ENCODE assay signal across 8 mouse cellular contexts in genomic region chr3:69289833-69290232, GRCm38 (mm10). TPM values are rescaled to one million over a fixed set of nuclear protein-coding genes. Genes with fewer than 3 reads are reported as not detected.
DNase-seq lines count a peak whose midpoint lies in the region; ATAC-seq and TF ChIP-seq lines count a peak whose summit lies in the region.

No protein-coding gene starts in this region.

- no peak for TF ChIP-seq CTCF in thymus, adult 2 months (IDR thresholded peaks at IDR 0.05; ENCODE audit: borderline replicate concordance, control insufficient read depth, extremely low read depth, insufficient read depth, low read length, poor library complexity)

- no peak overlapping the region for H3K27ac ChIP-seq in midbrain, embryonic 13.5 days
- no peak overlapping the region for H3K27ac ChIP-seq in midbrain, embryonic 11.5 days (ENCODE audit: low read depth, low read length)
- H3K27ac ChIP-seq in embryonic facial prominence, embryonic 14.5 days (replicated peaks; ENCODE audit: low read depth, low read length): no peak overlapping the region
- no peak overlapping the region for H3K27ac ChIP-seq in midbrain, embryonic 15.5 days
- H3K27ac ChIP-seq in thymus, adult 2 months (ENCODE audit: control insufficient read depth, insufficient read depth, low read length): peak overlapping the region; percentile 35; the same call in 1 of the 2 replicates

- no peak overlapping the region for H3K4me3 ChIP-seq in midbrain, embryonic 13.5 days (replicated peaks)
- H3K4me3 ChIP-seq in midbrain, embryonic 11.5 days (ENCODE audit: low read depth, low read length): no peak overlapping the region
- H3K4me3 ChIP-seq in embryonic facial prominence, embryonic 14.5 days (ENCODE audit: low read depth, low read length): no peak overlapping the region
- H3K4me3 ChIP-seq in midbrain, embryonic 15.5 days: no peak overlapping the region
- H3K4me3 ChIP-seq in thymus, adult 2 months (ENCODE audit: control insufficient read depth, insufficient read depth, low read length): peak overlapping the region; percentile 11; the same call in 1 of the 2 replicates

- WGBS in midbrain, embryonic 13.5 days: 76% methylated on average over 14 of the region's 14 CpGs
- 89% methylated on average over 14 of the region's 14 CpGs for WGBS in midbrain, embryonic 11.5 days
- 63% methylated on average over 14 of the region's 14 CpGs for WGBS in embryonic facial prominence, embryonic 14.5 days
- 64% methylated on average over 14 of the region's 14 CpGs for WGBS in midbrain, embryonic 15.5 days
- 4% methylated on average over 14 of the region's 14 CpGs for WGBS in thymus, adult 2 months

- no peaks in the 10 kb centered on the region for H3K9me3 ChIP-seq in midbrain, embryonic 13.5 days
- no peaks in the 10 kb centered on the region for H3K9me3 ChIP-seq in midbrain, embryonic 11.5 days (ENCODE audit: control insufficient read depth, low read length)
- no peaks in the 10 kb centered on the region for H3K9me3 ChIP-seq in embryonic facial prominence, embryonic 14.5 days (ENCODE audit: control insufficient read depth, low read length)
- no peaks in the 10 kb centered on the region for H3K9me3 ChIP-seq in midbrain, embryonic 15.5 days

- no peak for DNase-seq in midbrain, embryonic 11.5 days (ENCODE audit: low spot score, missing footprints)
- peak; percentile 31 for DNase-seq in embryonic facial prominence, embryonic 14.5 days (ENCODE audit: low spot score)
- peak; percentile 47 for DNase-seq in thymus, adult 2 months
- DNase-seq in ovary, adult 18-20 months (ENCODE audit: low spot score): no peak

- peaks cover 3% of the 10 kb centered on the region; the same call in 1 of the 2 replicates for H3K4me1 ChIP-seq in midbrain, embryonic 13.5 days (replicated peaks)
- no peaks in the 10 kb centered on the region for H3K4me1 ChIP-seq in midbrain, embryonic 11.5 days (ENCODE audit: control insufficient read depth, insufficient read depth, low read length)
- H3K4me1 ChIP-seq in embryonic facial prominence, embryonic 14.5 days (ENCODE audit: control insufficient read depth, insufficient read depth, low read length): no peaks in the 10 kb centered on the region
- no peaks in the 10 kb centered on the region; the same call in 1 of the 2 replicates for H3K4me1 ChIP-seq in midbrain, embryonic 15.5 days
- peaks cover 12% of the 10 kb centered on the region for H3K4me1 ChIP-seq in thymus, adult 2 months (replicated peaks; ENCODE audit: control insufficient read depth, insufficient read depth, low read length)

- no peaks in the 10 kb centered on the region for H3K36me3 ChIP-seq in midbrain, embryonic 13.5 days
- no peaks in the 10 kb centered on the region for H3K36me3 ChIP-seq in midbrain, embryonic 11.5 days (ENCODE audit: control insufficient read depth, insufficient read depth, low read length)
- H3K36me3 ChIP-seq in embryonic facial prominence, embryonic 14.5 days (ENCODE audit: control insufficient read depth, insufficient read depth, low read length): no peaks in the 10 kb centered on the region
- H3K36me3 ChIP-seq in midbrain, embryonic 15.5 days (replicated peaks): no peaks in the 10 kb centered on the region
- no peaks in the 10 kb centered on the region for H3K36me3 ChIP-seq in thymus, adult 2 months (ENCODE audit: control insufficient read depth, insufficient read depth, low read length)

- TF ChIP-seq POLR2A in thymus, adult 2 months (IDR thresholded peaks at IDR 0.05; ENCODE audit: control insufficient read depth, extremely low read depth, insufficient read depth, low read length, poor library complexity): no peak

- H3K9ac ChIP-seq in midbrain, embryonic 13.5 days (replicated peaks): no peak overlapping the region
- H3K9ac ChIP-seq in midbrain, embryonic 11.5 days (ENCODE audit: low read length): no peak overlapping the region
- H3K9ac ChIP-seq in embryonic facial prominence, embryonic 14.5 days (ENCODE audit: low read depth, low read length): no peak overlapping the region
- H3K9ac ChIP-seq in midbrain, embryonic 15.5 days: no peak overlapping the region

- 0 out of 2 replicates have a peak, but pooled peaks have one; percentile 14 for ATAC-seq in midbrain, embryonic 13.5 days
- ATAC-seq in midbrain, embryonic 11.5 days (ENCODE audit: low FRiP score): no peak
- peak; percentile 55; the same call in 1 of the 2 replicates for ATAC-seq in embryonic facial prominence, embryonic 14.5 days (ENCODE audit: low read depth)
- ATAC-seq in inflammation-experienced regulatory T-cells, adult 6 months: peak; percentile 96
- ATAC-seq in midbrain, embryonic 15.5 days (replicated peaks): peak; percentile 45; the same call in 1 of the 2 replicates
- ATAC-seq in erythroblast, adult 5-6 weeks (replicated peaks; ENCODE audit: low FRiP score, poor library complexity, severe bottlenecking): no peak

- H3K4me2 ChIP-seq in midbrain, embryonic 13.5 days (replicated peaks): no peak overlapping the region
- no peak overlapping the region for H3K4me2 ChIP-seq in midbrain, embryonic 11.5 days
- peak overlapping the region; percentile 31 for H3K4me2 ChIP-seq in embryonic facial prominence, embryonic 14.5 days (ENCODE audit: low read depth, low read length)
- H3K4me2 ChIP-seq in midbrain, embryonic 15.5 days: no peak overlapping the region; the same call in 1 of the 2 replicates

- no peaks in the 10 kb centered on the region for H3K27me3 ChIP-seq in midbrain, embryonic 13.5 days
- no peaks in the 10 kb centered on the region for H3K27me3 ChIP-seq in midbrain, embryonic 11.5 days (ENCODE audit: control insufficient read depth, insufficient read depth, low read length)
- no peaks in the 10 kb centered on the region for H3K27me3 ChIP-seq in embryonic facial prominence, embryonic 14.5 days (replicated peaks; ENCODE audit: control insufficient read depth, insufficient read depth, low read length)
- no peaks in the 10 kb centered on the region for H3K27me3 ChIP-seq in midbrain, embryonic 15.5 days (replicated peaks)
- no peaks in the 10 kb centered on the region for H3K27me3 ChIP-seq in thymus, adult 2 months (ENCODE audit: control insufficient read depth, insufficient read depth, low read length)

RNA-seq across cellular contexts. Expression of gene Ppm1l, which starts 26.8 kb away (rescaled TPM):
- polyA plus RNA-seq in midbrain, embryonic 13.5 days (2015; fragmentation: Nextera tagmentation; extraction: Ambion mirVana): 20.9 and 23.8 TPM in 2 replicates
- 16.3 and 17.0 TPM in 2 replicates for polyA plus RNA-seq in midbrain, embryonic 11.5 days (2014; fragmentation: Nextera tagmentation; extraction: Ambion mirVana)
- polyA plus RNA-seq in embryonic facial prominence, embryonic 14.5 days (2014; fragmentation: Nextera tagmentation; extraction: Ambion mirVana): 9.1 and 10.9 TPM in 2 replicates
- polyA plus RNA-seq in inflammation-experienced regulatory T-cells, adult 6 months (2017; shearing (Covaris generic)): 1 to 10 TPM in 2 of 3 experiments, under 1 TPM in 1; 0.06 to 4.4 (median 3.0) TPM
- polyA plus RNA-seq in midbrain, embryonic 15.5 days (2015; fragmentation: Nextera tagmentation; extraction: Ambion mirVana): 24.7 and 26.0 TPM in 2 replicates
- polyA plus RNA-seq in thymus, adult 2 months (2012; rRNA removed): 2.3 and 2.6 TPM in 2 replicates
- 4.8 and 11.5 TPM in 2 replicates for total RNA-seq in erythroblast, adult 5-6 weeks (2015; ENCODE audit: low replicate concordance)
- 12.9 and 17.1 TPM in 2 replicates for total RNA-seq in erythroblast, adult 5-6 weeks (2017; ENCODE audit: low replicate concordance)

Comparison
In these comparisons a context has a peak if more than half of its experiments do, and no peak if none do; other contexts are left out.
1. ATAC-seq: peak in midbrain, embryonic 13.5 days (single experiment), embryonic facial prominence, embryonic 14.5 days (single experiment), inflammation-experienced regulatory T-cells, adult 6 months (single experiment) and midbrain, embryonic 15.5 days (single experiment); none in midbrain, embryonic 11.5 days (single experiment) and erythroblast, adult 5-6 weeks (single experiment).
2. DNase-seq: peak in embryonic facial prominence, embryonic 14.5 days (single experiment) and thymus, adult 2 months (single experiment); none in midbrain, embryonic 11.5 days (single experiment) and ovary, adult 18-20 months (single experiment).